Mouse (Mus musculus) cerebellum, postnatal 25 days (tissue): ENCODE data around the gene Neurog2.

Experiments used
- DNase-seq, 2 experiments: peaks; one replicate each; pipeline ENCODE4 v3.0.0; 2021; ENCODE audit warnings: mixed read lengths in 2 of 2

The Neurog2 gene

GRCm38 (mm10) chr3:127646156-127646825 lies 13.4 kb downstream of the Neurog2 start:
- DNase-seq, result no peak

GRCm38 (mm10) chr3:127651742-127652653 lies 19.1 kb downstream of the Neurog2 start:
- DNase-seq, result no peak

- DNase-seq, result no peak
These were observed 27.8 kb downstream of the Neurog2 start for GRCm38 (mm10) chr3:127660712-127661111.

- no peak for DNase-seq
These were observed 29.0 kb downstream of the Neurog2 start for GRCm38 (mm10) chr3:127661646-127662531.

- no peak for DNase-seq
These were observed 46.8 kb downstream of the Neurog2 start for GRCm38 (mm10) chr3:127679703-127680102.
